Mouse (Mus musculus): ENCODE data around the gene Ttc7.
A peak's percentile ranks its signal among the peaks of the same experiment; 100 is the strongest.

Ttc7 gene

GRCm38 (mm10) chr17:87403462-87403861 is 120.8 kb downstream of the Ttc7 start:
- DNase-seq (ENCODE audit: inconsistent age in 2 of 2, low spot score in 1 of 2), result no peak

GRCm38 (mm10) chr17:87405576-87405975 is 122.9 kb downstream of the Ttc7 start:
- DNase-seq (ENCODE audit: inconsistent age in 2 of 2, low spot score in 1 of 2), result peak; percentile 14 to 37

GRCm38 (mm10) chr17:87406646-87407045 is 124.0 kb downstream of the Ttc7 start:
- no peak for DNase-seq (ENCODE audit: inconsistent age in 2 of 2, low spot score in 1 of 2)

- DNase-seq (ENCODE audit: inconsistent age in 2 of 2, low spot score in 1 of 2), result no peak
These were observed 135.4 kb downstream of the Ttc7 start for GRCm38 (mm10) chr17:87418082-87418481.

GRCm38 (mm10) chr17:87427511-87427910 is 144.8 kb downstream of the Ttc7 start, which contains the start of gene Stpg4:
Gene Stpg4, minus strand, starts transcription at chr17:87427741.
- DNase-seq (ENCODE audit: inconsistent age in 2 of 2, low spot score in 1 of 2), result peak in 1 of 2 experiments; percentile 24

GRCm38 (mm10) chr17:87429431-87429830 is 146.7 kb downstream of the Ttc7 start:
- no peak for DNase-seq (ENCODE audit: inconsistent age in 2 of 2, low spot score in 1 of 2)

Data from adrenal gland, adult (tissue).